Mouse (Mus musculus): Measurements from ENCODE around the gene Lhpp.

GRCm38 (mm10) chr7:132673931-132674755 lies 63.7 kb downstream of the Lhpp start:
- TF ChIP-seq POLR2A (IDR thresholded peaks at IDR 0.05; ENCODE audit: insufficient read depth, low read depth, low read length) (no peak), CTCF (IDR thresholded peaks at IDR 0.05; ENCODE audit: insufficient read depth, low read depth, low read length) (no peak)
